Mouse (Mus musculus): ENCODE results near the gene Wdr59. TPM values are rescaled to one million over a fixed set of nuclear protein-coding genes. Genes with fewer than 3 reads are reported as not detected.

Gene Wdr59
- 2.5 and 2.8 TPM in 2 replicates for polyA plus RNA-seq (2021; fragmentation: Nextera tagmentation)
- long read RNA-seq, experiment 1, full-length matches to known transcripts = 4 of 25 reads
- long read RNA-seq, experiment 1, partial matches to known transcripts = 7 of 25 reads
- long read RNA-seq, experiment 1, other reads (novel, unspliced or antisense) = 14 of 25 reads
- long read RNA-seq, experiment 2, partial matches to known transcripts = 2 of 4 reads
- long read RNA-seq, experiment 2, other reads (novel, unspliced or antisense) = 2 of 4 reads

DNA sequence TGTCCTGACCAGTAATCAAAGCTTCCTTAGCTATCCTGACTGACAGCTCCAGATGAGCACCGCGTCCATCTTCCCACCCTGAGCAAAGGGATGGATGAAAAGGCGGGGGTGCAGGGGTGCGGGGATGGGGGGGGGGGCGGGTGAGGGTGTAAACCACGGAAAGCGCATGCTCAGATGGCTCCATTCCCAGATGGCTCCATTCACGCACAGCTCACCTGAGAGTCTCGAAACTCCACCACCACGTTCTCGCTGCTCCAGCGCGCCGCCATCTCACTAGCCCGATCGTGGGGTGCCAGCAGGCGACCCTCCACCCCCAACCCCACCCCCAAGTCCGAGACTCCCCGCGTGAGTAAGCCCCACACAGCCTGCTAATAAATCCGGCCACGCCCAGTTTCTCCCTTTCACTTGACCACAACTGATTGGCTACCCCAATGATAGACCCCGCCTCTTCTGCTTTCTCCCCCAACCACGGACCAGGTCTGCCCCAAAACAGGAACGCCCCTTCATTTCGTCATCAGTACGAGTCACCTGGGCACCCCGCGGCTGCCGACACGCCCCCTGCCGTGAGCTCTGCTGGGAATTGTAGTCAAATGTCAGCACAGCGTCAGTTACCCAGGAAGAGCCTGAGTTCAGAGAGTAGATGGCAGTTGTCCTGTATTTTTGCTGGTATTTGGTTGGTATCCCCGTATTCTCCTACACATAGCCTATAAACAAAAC lies at the start of gene Wdr59:
TSS of gene Wdr59 (minus strand) at position 380 of the 717 bp plus-strand sequence.

DNA sequence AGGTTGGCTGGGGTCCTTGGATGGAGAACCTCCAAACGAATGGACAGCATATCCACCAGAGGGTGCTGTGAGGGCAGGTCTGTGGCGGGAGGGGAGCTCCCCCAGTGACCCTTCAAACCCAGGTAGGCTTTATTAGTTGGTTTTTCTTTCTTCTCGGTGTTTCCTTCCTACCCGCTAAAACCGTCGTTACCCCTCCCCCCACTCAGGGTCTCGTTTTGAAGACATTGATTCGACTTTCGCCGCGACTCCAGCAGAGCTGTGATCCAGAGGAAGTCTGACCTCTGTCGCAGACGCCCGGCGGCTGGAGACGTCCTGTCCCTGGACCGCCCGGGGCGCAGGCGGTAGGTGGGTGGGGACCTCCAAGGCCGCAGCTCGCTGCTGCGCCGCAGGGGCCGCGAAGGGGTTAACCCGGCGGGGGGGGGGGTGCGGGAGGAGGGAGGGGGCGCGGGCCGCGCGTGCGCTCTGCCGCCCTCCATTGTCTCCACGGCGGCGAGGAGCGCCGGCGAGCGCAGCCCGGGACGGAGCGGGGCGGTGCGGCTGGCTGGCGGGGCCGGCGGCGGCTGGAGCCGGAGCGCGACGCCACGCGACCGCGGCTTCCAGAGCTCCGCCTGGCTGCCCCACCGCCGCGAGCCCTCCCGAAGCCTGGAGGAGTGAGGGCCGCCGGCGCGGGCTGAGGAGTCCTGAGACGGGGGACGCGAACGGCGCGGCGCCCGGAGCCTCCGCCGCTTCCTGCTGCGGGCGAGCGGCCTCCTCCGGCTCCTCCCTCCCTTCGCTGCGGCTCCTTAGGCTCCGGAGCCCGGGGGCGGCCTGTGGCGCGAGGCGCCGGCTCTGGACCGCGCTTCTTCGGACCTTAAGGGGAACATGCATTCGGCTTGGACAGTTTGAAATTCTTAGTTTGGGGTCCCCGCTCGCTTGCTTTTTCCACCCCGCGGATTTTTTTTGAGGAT lies 14.4 kb upstream of the Wdr59 start, which contains the start of gene Znrf1:
TSS of gene Znrf1 (plus strand) at position 67 of the 947 bp plus-strand sequence.

Other genes starting within 250 kb of the Wdr59 start
- gene Rfwd3, start 221.9 kb downstream of the Wdr59 start, polyA plus RNA-seq (2021; fragmentation: Nextera tagmentation) = 4.6 and 5.7 TPM in 2 replicates
- gene Mlkl, start 183.9 kb downstream of the Wdr59 start, polyA plus RNA-seq (2021; fragmentation: Nextera tagmentation) = 0.06 and 0.25 TPM in 2 replicates
- gene Fa2h, start 128.3 kb downstream of the Wdr59 start, polyA plus RNA-seq (2021; fragmentation: Nextera tagmentation) = 10.3 and 20.4 TPM in 2 replicates
- 24.0 and 74.7 TPM in 2 replicates for gene Znrf1, start 14.0 kb upstream of the Wdr59 start, polyA plus RNA-seq (2021; fragmentation: Nextera tagmentation)
- 3.7 and 6.1 TPM in 2 replicates for gene Ldhd, start 108.3 kb upstream of the Wdr59 start, polyA plus RNA-seq (2021; fragmentation: Nextera tagmentation)
- 21.7 and 26.9 TPM in 2 replicates for gene Zfp1, start 121.3 kb upstream of the Wdr59 start, polyA plus RNA-seq (2021; fragmentation: Nextera tagmentation)
- not detected in 2 replicates for gene Ctrb1, start 168.9 kb upstream of the Wdr59 start, polyA plus RNA-seq (2021; fragmentation: Nextera tagmentation)
- gene Bcar1, start 221.7 kb upstream of the Wdr59 start, polyA plus RNA-seq (2021; fragmentation: Nextera tagmentation) = 18.2 and 26.9 TPM in 2 replicates

All from left cerebral cortex, adult 6 months (tissue).